Mouse (Mus musculus) NIH3T3 (cell line): ENCODE data around the gene Sh3bp4.

ENCODE experiments used
- DNase-seq: peaks from one replicate; pipeline ENCODE4 v3.0.0-alpha.2; 2012; ENCODE audit warnings: low read depth

The Sh3bp4 gene

DNA sequence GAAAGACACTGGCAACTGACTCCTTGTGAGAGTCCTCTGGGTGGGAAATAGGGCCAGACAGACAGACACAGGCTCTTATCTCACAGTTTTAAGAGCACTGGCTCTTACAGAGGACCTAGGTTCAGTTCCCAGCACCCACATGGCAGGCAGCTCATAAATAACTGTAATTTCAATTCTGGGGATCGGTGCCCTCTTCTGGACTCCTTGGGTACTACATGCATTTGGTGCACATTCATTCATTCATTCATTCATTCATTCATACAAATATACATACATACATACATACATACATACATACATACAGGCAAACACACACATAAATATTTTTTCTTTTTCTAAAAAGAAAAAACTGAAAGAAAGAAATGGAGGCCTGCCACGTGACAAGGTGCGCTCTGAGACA is 56.9 kb downstream of the Sh3bp4 start:
- no peak for DNase-seq

DNA sequence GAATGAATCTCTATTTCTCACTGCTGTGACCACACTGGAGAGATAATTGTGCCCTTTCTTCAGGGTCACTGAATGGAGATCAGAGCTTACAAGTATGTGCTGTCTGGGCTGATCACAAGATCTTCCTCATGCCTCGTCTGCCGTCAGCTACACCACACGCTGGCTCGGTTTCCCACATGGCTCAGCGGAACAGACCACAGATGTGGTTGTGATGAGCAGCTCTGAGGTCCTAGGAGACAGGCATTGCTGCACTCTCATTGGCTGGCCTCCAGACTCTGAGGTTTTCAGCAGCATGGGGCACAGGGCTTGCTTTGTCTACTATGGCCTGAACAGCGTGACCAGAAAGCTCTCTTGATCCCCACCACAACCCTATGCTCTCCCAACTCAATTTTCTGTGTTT is 60.2 kb downstream of the Sh3bp4 start:
- no peak for DNase-seq

DNA sequence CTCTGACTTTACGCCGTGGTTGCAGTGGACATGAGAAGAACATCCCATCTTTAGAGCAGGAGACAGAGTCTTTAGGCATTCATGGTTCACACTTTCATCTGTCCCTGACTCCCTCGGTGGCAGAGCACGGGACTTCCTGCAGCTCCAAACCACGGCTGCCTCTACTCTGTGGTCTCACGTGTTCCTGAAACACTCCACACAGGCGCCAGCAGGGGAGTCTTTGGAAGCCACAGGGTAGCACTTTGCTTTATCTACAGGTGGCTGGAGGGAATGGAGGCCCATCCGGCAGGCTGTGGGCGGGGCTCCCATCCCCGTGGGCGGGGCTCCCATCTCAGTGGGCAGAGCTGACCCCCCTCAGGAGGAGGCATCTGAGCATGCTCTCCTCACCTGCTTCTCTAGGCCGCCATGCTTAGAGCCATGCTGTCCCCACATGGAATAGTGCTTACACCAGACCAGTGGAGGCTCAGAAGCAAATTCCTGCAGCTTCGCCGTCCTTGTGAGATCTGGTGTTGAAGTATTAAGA is 60.9 kb downstream of the Sh3bp4 start:
- DNase-seq = no peak

DNA sequence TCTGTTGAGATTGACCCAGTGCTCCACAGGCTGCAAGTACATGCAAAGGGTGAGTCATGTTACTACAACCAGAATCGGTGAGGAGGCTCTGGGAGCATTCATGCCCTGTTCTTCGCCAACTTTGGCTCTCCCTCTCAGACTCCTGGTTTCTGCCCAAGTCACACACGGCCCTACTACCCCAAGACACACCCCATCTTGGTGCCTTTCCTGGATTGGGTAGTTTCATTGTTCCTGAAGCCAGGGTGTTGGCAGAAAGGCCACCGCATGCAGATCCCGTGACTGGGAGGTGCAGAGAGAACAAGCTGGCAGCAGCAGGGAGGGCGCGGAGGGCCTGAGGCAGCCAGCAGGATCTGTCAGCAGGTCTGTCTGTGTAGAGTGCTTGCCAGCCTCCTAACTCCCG is 61.5 kb downstream of the Sh3bp4 start:
- peak; percentile 72 for DNase-seq

DNA sequence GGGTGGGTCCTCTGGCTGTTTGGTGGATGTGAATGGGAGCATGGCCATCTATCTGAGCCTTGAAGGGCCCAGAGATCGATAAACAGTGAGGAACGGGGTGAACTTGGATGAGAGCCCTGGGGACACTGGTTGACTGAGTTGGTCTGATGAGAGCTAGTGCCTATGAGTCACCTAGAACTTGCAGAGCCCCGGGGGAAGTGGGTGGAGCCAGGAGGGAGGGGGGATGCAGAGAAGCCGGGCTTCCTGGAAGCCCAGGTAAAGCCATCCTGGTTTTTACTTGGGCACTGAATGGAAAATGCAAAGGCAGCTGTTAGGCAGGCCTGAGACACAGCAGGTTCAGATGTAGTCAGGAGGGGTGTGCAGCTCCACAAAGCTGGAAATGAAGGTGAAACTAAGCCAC is 63.1 kb downstream of the Sh3bp4 start:
- DNase-seq = peak; percentile 67

DNA sequence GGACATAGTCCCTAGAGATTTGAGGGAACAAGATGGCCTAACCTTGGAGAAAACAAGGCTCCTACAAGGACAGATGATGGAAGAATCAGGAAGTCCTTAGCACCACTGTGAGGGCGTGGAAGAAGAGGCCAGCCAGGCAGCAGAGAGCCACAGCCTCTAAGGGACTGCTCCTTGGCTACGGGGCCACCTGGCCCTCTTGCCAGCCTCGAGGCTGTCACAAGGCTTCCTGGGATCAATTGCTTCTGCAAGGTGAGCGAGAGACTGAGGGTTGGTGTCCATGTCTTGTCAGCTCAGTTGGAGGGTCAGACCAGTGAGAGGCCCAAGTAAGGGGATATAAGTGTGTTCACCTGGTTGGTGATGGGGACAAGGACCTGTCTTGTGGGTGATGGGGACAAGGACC is 63.5 kb downstream of the Sh3bp4 start:
- no peak for DNase-seq

DNA sequence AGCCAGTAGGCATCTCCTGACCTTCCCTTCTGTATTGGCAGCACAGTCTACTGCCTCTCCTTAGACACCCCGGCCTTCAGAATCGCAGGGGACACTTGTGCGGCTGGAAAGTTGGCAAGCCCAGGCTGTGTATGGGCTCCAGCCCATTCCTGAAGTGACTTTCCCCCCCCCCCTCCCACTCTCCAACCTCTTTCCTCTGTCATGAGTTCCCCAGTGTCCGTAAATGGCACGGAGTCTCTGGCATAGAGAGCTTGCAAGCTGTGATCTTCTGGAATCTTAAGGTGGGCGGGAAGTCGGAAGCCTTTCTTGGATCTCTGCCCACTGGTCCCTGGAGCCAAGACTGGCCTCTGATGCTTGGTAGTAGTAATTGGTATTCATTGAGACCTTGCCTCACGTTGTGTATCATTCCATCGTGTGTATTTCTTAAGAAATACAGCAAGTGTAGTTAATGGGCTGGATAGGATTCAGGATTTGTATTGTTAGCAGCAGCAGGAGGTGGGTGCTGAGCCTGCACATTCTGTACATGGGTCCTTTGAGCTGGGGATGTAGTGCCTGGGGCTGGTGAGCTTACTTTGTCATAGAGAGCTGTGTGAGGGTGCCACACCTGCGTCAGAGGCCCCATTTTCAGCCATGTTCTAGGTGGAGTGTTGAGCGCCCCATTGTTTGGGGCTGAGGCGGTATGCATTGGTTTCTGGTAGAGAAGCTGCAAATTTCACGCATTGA is 66.0 kb downstream of the Sh3bp4 start:
- peak; percentile 43 for DNase-seq

DNA sequence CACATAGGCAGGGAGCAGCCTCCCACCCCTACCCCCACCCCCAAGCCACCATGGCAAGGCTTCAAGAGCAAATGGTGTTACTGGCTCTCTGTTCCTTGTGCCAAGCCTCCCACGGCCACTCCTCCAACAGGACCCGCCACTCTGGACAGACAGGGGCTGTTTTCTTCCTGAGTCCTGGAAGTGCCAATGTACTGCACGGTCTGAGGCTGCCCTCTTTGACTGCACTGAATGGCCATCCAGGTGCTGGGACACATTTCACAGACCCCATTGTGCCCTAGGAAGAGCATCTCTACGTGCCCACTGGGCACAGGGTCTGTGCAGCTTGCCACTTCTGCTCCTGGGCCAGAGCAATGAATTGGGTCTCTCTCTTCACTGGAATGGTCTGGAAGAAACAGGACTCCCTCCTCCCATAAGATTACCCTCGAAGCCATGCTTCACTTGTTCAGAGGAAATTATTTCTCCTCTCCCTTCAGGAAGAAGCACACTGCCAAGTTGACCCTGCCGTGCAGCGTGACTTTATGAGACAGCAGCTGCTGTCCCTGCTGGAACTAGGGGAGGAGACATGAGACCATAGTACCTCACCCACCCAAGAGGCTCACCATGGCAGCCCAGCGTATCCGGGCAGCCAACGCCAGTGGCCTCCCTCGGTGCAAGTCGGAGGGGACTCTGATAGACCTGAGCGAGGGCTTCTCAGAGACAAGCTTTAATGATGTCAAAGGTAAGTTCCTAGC is 67.0 kb downstream of the Sh3bp4 start:
- no peak for DNase-seq

DNA sequence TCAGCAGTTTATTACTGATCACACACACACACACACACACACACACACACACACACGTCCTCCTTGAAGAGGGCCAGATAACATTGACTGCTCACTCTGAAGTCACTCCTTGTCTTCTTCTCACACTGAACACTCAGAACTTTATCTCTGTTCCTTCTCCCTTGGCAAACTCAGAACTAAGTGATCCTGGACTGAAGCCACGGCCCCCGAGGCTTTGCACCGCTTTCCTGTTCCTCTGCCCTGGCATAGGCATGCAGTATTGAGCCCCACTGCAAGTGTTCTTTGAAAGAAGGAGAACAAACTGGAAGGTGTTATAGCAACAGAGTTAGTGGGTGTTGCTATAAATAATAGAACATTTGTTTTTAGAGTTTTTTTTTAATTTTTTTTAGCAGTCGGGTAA is 68.1 kb downstream of the Sh3bp4 start:
- DNase-seq = no peak

DNA sequence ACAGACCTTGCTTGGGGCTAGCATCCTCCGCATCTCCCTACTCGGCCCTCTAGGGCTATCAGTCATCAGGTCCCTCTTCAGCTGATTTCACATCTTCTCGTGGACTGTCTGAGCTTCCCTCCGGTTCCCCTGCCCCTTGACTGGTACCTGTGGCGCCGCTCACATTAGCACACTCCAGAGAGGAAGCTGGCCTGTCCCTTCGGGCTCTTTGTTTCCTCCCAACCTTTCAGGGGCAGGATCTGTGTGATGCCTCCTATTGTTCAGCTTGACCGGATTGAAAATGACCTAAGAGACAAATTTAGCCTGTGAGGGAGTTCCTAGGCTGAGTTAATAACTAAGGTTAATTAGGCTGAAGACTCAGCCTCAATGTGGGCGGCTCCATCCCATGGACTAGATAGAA is 69.9 kb downstream of the Sh3bp4 start:
- DNase-seq = no peak

DNA sequence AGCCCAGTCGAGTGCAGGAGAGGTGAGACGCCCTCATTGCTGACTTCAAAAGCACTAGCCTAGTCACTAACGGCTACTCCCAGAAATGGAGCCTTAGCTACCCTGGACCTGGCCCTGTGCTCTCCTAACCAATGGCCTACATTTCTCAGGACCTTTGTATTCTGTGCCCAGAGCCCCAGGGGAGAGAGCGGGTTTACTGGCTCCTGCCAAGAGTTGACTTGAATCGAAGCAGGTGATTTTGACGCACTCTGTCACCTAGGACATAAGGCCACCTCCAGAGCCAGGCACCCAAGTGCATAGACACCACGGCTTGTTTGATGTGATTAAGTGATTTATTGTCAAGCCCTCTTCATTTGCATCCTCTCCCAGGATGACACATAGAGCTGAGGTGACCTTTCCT is 80.9 kb downstream of the Sh3bp4 start:
- DNase-seq = no peak

DNA sequence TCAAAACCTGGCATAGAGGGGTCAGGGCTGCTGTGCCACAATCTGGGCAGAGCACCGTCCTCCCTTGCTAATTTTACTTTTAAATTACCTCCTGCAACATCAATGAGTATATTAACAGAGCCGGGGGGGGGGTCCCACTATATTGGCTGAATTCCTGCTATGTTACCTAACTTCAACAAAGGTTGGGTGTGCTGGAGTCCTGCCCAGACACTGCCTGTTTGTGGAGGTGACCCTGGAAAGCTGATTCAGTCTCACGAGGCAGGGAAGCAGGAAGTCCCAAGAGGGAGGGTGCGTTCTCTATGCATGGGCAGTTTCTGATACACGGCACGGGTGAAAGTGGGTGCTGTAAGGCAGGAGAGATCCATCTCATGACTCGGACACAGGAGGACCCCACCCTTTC is 82.4 kb downstream of the Sh3bp4 start:
- DNase-seq = no peak

DNA sequence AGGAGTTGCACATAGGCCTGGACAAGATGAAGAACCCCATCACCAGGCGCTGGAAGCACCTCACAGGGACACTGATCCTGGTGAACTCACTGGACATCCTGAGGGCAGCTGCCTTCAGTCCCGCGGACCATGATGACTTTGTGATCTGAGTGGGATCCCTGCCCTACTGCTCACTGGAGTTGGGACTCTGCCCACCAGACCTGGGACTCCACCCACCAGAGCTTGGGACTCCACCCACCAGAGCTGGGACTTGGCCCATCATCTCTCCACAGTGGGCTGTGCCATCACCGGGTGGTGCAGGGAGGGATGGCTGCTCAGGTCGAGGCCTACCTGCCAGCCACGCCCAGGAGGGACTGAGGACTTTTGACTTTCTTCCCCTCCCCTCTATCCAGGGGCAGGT is 83.0 kb downstream of the Sh3bp4 start:
- DNase-seq = no peak

DNA sequence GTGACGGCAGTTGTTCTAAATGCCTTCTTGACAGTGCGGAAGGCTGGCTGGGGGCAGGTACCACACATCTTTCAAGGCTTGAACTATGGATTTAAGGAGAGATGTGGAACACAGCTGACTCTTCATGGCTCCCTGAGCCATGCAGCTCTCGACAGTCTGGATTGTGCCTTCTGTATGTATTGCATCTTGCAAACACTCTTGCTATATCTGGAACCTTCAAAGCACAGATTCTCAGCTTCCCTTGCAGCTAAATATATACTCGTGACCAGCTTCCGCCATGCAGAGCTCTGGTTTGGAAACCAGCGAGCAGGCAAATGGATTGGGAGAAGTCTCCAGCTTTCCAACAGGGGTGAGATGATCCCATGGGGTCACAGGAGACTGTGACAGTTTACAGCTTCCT is 93.3 kb downstream of the Sh3bp4 start:
- no peak for DNase-seq

DNA sequence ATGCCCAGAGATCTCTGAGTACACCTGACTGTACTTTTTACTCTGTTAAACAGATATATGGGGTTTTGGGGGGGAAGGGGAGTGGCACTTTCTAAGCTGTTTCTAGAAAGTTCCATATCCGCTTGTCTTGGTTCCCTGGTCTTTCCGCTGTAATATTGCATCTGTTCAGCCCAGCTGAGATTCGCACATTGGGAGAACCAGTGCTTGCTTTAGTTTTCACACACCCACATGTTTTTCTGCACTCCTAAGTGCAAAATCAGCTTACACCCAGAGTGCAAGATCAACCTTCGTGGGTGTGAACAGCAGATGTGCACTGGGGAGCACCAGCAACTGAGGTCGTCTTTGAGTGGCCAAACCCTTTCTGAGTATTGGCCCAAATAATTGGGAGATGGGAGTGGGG is 94.1 kb downstream of the Sh3bp4 start:
- DNase-seq = no peak

DNA sequence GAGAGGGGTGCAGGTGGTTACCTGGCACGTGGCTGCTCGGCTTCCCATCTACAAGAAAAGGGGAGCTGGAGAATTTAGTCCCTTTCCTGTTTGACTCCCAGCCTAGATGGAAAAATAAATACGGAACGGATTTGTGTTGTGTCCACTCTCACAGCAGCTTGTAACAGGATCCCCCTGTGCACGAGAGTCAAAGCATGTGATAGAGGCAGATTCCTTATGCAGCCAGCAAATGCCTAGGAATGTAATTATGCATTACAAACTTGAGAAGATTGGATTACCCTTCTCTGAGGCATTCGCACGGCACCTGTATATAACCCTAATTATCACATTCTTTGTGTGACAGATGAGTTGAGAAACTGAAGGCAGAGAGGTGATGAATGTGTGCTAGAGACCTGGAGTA is 94.5 kb downstream of the Sh3bp4 start:
- DNase-seq = peak; percentile 23

DNA sequence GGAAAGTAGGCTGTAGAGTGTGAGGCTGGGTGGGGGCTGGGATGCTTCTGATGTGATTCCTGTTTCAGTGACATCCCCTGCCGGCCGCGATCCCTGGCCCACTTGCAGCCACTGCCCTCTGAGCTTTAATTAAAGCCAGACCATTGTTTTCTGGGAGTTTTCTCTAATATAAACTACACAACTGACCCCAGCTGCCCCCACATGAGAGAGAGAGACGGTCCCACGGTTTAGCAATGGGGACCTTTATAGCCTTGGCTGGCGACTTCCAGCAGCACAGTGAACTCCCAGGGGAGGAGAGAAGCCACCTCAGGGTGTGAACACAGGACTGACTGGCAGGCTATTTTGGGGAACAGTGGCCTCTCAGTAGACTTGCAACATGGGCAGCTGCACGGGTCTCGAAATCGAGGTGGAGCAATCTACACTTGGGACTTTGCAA is 96.6 kb downstream of the Sh3bp4 start:
- no peak for DNase-seq

DNA sequence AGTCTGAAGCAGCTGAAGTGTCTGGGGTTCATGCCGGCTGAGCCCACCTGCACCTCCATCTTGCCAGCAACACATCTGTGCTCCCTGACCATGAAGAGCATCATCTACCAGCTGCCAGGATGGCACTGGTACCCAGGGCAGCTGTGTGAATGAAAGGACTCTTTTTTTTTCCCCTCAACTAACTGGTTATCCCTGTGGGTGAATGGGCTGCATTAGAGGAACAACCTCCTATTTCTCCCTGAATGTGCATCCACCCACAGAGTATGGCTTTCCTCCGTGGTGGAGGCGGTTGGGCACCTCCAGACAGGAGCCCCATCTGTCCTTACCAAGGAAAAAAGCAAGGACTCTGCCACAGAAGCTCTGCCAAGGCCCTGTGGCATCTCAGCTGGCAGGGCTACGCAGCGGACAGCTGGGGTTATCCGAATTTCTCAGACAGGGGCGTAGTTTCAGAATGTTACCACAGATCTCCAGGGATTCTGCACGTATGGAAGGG is 101.1 kb downstream of the Sh3bp4 start:
- DNase-seq = no peak

DNA sequence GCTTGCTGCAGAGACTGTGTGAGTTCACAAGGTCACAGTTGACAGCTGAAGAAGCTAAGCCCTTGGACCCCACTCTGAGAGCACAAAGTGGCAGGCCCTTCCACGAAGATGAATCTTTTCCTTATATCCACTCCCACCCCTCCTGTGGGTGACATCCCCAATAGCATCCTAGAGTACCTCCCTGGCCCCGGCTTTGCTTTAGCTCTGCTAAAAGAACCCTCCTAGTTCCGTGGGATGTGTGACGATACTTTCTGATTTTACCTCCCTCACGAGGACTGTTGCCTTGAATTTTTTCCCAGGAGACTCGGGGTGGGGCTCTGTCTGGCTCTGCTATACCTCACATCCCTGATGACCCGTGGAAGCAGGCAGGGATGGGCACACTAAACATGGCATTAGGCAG is 104.4 kb downstream of the Sh3bp4 start:
- no peak for DNase-seq

DNA sequence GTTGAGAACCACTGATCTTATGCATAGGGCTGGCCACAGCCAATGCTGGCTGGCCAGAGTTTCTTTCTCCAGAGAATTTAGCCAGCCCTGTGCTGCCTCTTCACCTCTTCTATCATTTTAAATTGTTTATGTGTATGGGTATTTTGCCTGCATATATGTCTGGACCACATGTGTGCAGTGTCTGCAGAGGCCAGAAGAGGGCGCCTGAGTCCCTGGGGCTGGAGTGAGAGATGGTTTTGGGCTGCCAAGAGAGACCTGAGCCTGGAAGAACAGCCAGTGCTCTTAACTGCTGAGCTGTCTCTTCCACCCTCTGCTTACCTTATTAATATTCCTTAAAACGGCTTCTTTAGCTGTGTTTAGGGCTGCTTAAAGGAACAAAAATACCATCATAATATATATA is 105.1 kb downstream of the Sh3bp4 start:
- peak; percentile 36 for DNase-seq

DNA sequence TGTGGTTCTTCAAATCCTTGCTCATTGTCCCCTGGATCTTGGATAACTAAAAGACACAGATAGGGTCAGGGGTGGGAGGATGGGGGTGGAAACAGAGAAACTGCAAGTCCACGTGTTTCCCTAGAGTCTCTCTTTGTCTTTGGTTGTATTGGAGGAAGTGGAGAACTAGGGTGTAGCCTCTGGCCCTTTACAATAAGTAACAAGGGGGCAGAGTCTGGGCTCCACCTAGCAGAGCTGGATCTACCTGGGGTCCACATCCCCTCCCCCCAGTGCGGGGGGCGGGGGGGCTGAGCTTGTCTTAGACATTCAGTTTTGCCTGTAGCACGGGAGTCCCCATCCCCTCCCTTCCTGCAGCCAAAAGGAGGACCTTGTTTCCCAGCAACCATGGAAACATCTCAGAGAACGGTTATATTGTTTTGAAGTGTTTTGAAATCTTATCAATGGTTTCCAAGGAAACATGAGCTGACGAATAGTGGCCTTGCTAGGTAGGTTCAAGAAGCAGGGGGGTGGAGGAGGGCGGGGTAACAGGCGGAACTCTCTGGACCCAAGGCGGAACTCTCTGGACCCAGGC is 113.1 kb downstream of the Sh3bp4 start:
- DNase-seq = peak; percentile 60

DNA sequence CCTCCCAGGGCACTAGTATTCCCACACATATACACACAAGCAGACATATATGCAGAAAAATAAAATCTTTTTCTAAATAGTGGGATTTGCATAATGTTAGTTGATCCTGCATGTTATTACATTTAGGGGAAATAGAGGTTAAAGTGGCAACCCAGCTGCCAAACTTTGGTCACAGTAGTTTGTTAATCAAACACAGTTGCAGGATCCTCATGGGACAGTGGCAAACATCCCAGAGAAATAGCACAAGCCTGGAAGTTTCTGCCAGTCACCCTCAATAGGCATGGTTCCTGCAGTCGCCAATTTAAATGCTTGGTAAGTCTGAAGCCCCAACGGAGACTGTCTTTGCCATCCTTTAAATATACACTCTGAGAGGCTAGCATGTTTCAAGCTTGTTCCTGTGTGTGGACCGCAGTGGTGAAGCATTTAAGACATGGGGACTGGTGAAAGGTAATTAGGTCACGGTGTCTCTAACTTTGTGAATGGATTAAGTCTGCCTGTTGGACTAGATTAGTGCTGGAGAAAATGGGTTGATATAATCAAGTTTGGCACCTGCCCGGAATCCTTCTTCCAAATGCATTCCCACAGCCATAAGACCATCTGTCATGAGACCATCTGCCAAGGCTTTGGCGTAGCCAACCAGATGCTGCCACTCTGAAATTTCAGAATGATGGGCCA is 114.0 kb downstream of the Sh3bp4 start:
- DNase-seq = no peak

DNA sequence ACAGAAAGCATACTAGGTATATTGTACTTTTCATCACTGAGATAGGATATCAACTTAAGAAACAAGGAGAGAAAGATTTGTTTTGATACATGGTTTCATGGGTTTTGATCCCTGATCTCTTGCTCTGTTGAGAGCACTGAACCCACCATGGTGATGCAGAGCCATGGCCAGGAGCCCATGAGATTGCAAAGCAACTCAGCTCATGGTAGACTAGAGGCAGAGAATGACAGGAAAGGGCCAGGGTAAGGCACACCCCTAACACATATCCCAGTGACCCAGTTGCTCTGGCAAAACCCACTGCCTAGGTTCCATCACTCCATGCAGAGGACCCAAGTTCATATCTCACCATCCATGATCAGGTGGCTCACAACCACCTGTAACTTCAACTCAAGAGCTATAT is 114.6 kb downstream of the Sh3bp4 start:
- DNase-seq = no peak
